In the genomic region with DNA sequence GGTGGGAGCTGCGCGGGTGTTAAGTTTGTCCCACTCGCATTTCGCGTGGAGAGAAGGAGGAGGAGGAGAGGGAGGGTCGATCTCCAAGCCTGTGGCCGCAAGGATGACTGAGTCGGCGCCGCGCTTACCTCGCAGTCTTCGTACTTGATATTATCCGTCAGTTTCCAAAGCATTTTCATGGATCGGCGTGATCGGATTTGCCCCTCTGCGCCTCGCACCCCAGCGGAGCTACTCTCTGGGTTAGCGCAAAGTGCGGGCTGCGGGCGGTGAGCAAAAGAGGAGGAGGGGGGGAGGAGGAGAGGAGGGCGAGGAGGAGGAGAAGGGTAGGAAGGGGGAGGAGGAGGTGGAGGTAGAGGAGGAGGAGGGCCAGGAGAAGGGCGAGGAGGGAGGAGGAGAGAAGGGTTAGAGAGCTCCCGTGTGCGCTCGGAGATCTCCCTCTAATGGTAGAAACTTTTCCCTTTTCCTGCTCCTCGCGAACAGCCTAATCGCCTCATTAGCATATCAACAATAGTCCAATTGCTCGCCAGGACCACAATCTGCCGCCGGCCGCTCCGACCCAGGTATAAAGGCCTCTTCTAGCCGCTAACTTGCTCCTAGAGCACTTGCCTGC, we compare ENCODE assay signal across 8 mouse cellular contexts. TPM values are rescaled to one million over a fixed set of nuclear protein-coding genes. Genes with fewer than 3 reads are reported as not detected.
A peak's percentile ranks its signal among the peaks of the same experiment; 100 is the strongest.
DNase-seq lines count a peak whose midpoint lies in the region; ATAC-seq and TF ChIP-seq lines count a peak whose summit lies in the region.

No protein-coding gene starts in this region.

- WGBS in lung, embryonic 14.5 days: under 1% methylated on average over 37 of the region's 38 CpGs
- under 1% methylated on average over 36 of the region's 38 CpGs for WGBS in embryonic facial prominence, embryonic 12.5 days
- WGBS in kidney, postnatal 0 days: under 1% methylated on average over 37 of the region's 38 CpGs
- WGBS in neural tube, embryonic 15.5 days: under 1% methylated on average over 37 of the region's 38 CpGs

- ATAC-seq in lung, embryonic 14.5 days (ENCODE audit: insufficient read depth): no peak
- no peak; the same call in 1 of the 2 replicates for ATAC-seq in embryonic facial prominence, embryonic 12.5 days (ENCODE audit: insufficient number of reproducible peaks, insufficient read depth, low FRiP score, low TSS enrichment)
- peak; percentile 38; the same call in 1 of the 2 replicates for ATAC-seq in kidney, postnatal 0 days (replicated peaks; ENCODE audit: low FRiP score, low read depth)
- ATAC-seq in neural tube, embryonic 15.5 days (ENCODE audit: low FRiP score): no peak

- no peak overlapping the region for H3K9ac ChIP-seq in lung, embryonic 14.5 days
- peak overlapping the region; percentile 55 for H3K9ac ChIP-seq in embryonic facial prominence, embryonic 12.5 days
- H3K9ac ChIP-seq in kidney, postnatal 0 days (ENCODE audit: low read depth, low read length): peak overlapping the region; percentile 53; the same call in 1 of the 2 replicates
- H3K9ac ChIP-seq in neural tube, embryonic 15.5 days (replicated peaks): peak overlapping the region; percentile 18; the same call in 1 of the 2 replicates

- no peaks in the 10 kb centered on the region for H3K4me1 ChIP-seq in lung, embryonic 14.5 days (ENCODE audit: insufficient read depth)
- H3K4me1 ChIP-seq in embryonic facial prominence, embryonic 12.5 days: peaks cover 6% of the 10 kb centered on the region; the same call in 1 of the 2 replicates
- peaks cover 6% of the 10 kb centered on the region for H3K4me1 ChIP-seq in kidney, postnatal 0 days (replicated peaks; ENCODE audit: insufficient read depth, low read length)
- H3K4me1 ChIP-seq in neural tube, embryonic 15.5 days: peaks cover 46% of the 10 kb centered on the region

- H3K9me3 ChIP-seq in lung, embryonic 14.5 days (ENCODE audit: low read depth, low read length): no peaks in the 10 kb centered on the region
- H3K9me3 ChIP-seq in embryonic facial prominence, embryonic 12.5 days: no peaks in the 10 kb centered on the region
- no peaks in the 10 kb centered on the region for H3K9me3 ChIP-seq in kidney, postnatal 0 days (replicated peaks; ENCODE audit: low read length)
- H3K9me3 ChIP-seq in neural tube, embryonic 15.5 days (replicated peaks): no peaks in the 10 kb centered on the region

- DNase-seq in lung, embryonic 14.5 days: peak; percentile 65
- no peak for DNase-seq in lung, adult 18-20 months
- peak; percentile 77 for DNase-seq in kidney, postnatal 0 days (ENCODE audit: low spot score)
- no peak for DNase-seq in thymus, postnatal 0 days (ENCODE audit: low spot score)
- DNase-seq in left cerebral cortex, postnatal 4 days: no peak
- DNase-seq in layer of hippocampus, adult 9-10 months (ENCODE audit: low spot score): no peak

- no peak overlapping the region for H3K27ac ChIP-seq in lung, embryonic 14.5 days (ENCODE audit: low read depth)
- H3K27ac ChIP-seq in embryonic facial prominence, embryonic 12.5 days: peak overlapping the region; percentile 74; the same call in 1 of the 2 replicates
- H3K27ac ChIP-seq in kidney, postnatal 0 days: peak overlapping the region; percentile 47
- H3K27ac ChIP-seq in neural tube, embryonic 15.5 days (replicated peaks): 0 out of 2 replicates have a peak overlapping the region, but pooled peaks have one; percentile 23

- intact Hi-C loops in left cerebral cortex, postnatal 4 days (cut with DNase I): loop anchor here (5.0 kb wide), 1 partner anchor 1551 kb away; no protein-coding TSS in a partner anchor

- H3K27me3 ChIP-seq in lung, embryonic 14.5 days (ENCODE audit: insufficient read depth, low read length): peaks cover 98% of the 10 kb centered on the region
- H3K27me3 ChIP-seq in embryonic facial prominence, embryonic 12.5 days: peaks cover 68% of the 10 kb centered on the region
- peaks cover 75% of the 10 kb centered on the region for H3K27me3 ChIP-seq in kidney, postnatal 0 days (ENCODE audit: insufficient read depth, low read length)
- peaks cover 58% of the 10 kb centered on the region for H3K27me3 ChIP-seq in neural tube, embryonic 15.5 days (replicated peaks)

- peak overlapping the region; percentile 59 for H3K4me2 ChIP-seq in lung, embryonic 14.5 days
- H3K4me2 ChIP-seq in embryonic facial prominence, embryonic 12.5 days (replicated peaks): peak overlapping the region; percentile 69
- H3K4me2 ChIP-seq in kidney, postnatal 0 days (ENCODE audit: low read length): peak overlapping the region; percentile 83
- H3K4me2 ChIP-seq in neural tube, embryonic 15.5 days: peak overlapping the region; percentile 67

- H3K4me3 ChIP-seq in lung, embryonic 14.5 days (ENCODE audit: low read depth, low read length): peak overlapping the region; percentile 29
- peak overlapping the region; percentile 53 for H3K4me3 ChIP-seq in embryonic facial prominence, embryonic 12.5 days
- H3K4me3 ChIP-seq in kidney, postnatal 0 days (replicated peaks; ENCODE audit: low read depth, low read length): peak overlapping the region; percentile 55
- H3K4me3 ChIP-seq in neural tube, embryonic 15.5 days (replicated peaks): peak overlapping the region; percentile 46

- no peaks in the 10 kb centered on the region for H3K36me3 ChIP-seq in lung, embryonic 14.5 days (ENCODE audit: insufficient read depth)
- H3K36me3 ChIP-seq in embryonic facial prominence, embryonic 12.5 days: no peaks in the 10 kb centered on the region
- no peaks in the 10 kb centered on the region for H3K36me3 ChIP-seq in kidney, postnatal 0 days (ENCODE audit: insufficient read depth, low read length)
- no peaks in the 10 kb centered on the region for H3K36me3 ChIP-seq in neural tube, embryonic 15.5 days

- TF ChIP-seq CTCF in lung, embryonic 14.5 days (IDR thresholded peaks at IDR 0.05; ENCODE audit: low read depth): peak; percentile 58
- peak; percentile 64 for TF ChIP-seq CTCF in kidney, postnatal 0 days (IDR thresholded peaks at IDR 0.05; ENCODE audit: low read depth)

RNA-seq across cellular contexts. Expression of gene Tfap2a, which starts 4.5 kb away (rescaled TPM):
- polyA plus RNA-seq in lung, embryonic 14.5 days (2014; fragmentation: Nextera tagmentation; extraction: Ambion mirVana): 0.11 and 0.19 TPM in 2 replicates
- 8.5 and 9.5 TPM in 2 replicates for polyA plus RNA-seq in embryonic facial prominence, embryonic 12.5 days (2016; fragmentation: Nextera tagmentation; extraction: Ambion mirVana)
- polyA plus RNA-seq in kidney, postnatal 0 days (2015; fragmentation: Nextera tagmentation; extraction: Ambion mirVana): 2.5 and 2.9 TPM in 2 replicates
- 5.5 and 6.5 TPM in 2 replicates for polyA plus RNA-seq in neural tube, embryonic 15.5 days (2015; fragmentation: Nextera tagmentation; extraction: Ambion mirVana)
- 0.08 and 0.09 TPM in 2 replicates for polyA plus RNA-seq in thymus, postnatal 0 days (2015; fragmentation: Nextera tagmentation; extraction: Ambion mirVana)
- total RNA-seq in left cerebral cortex, postnatal 4 days (2021): under 1 TPM; 0.32 to 0.66 TPM

Comparison
In these comparisons a context has a peak if more than half of its experiments do, and no peak if none do; other contexts are left out.
1. DNase-seq: peak in lung, embryonic 14.5 days (single experiment) and kidney, postnatal 0 days (single experiment); none in lung, adult 18-20 months (0 of 2), thymus, postnatal 0 days (single experiment), left cerebral cortex, postnatal 4 days (single experiment) and layer of hippocampus, adult 9-10 months (single experiment).
2. Peak in every context shown above with its lines, with median percentiles within 50 percentile points of each other: H3K4me2 ChIP-seq and H3K4me3 ChIP-seq.